Comparison of ENCODE assay signal across 8 mouse cellular contexts in genomic region chr11:78193113-78193512, GRCm38 (mm10). TPM values are rescaled to one million over a fixed set of nuclear protein-coding genes. Genes with fewer than 3 reads are reported as not detected.
DNase-seq lines count a peak whose midpoint lies in the region; ATAC-seq and TF ChIP-seq lines count a peak whose summit lies in the region.

Gene Proca1, plus strand, starts transcription at chr11:78193392.

- WGBS in forebrain, embryonic 12.5 days = 90% methylated on average over 1 of the region's 1 CpGs
- 81% methylated on average over 1 of the region's 1 CpGs for WGBS in forebrain, embryonic 16.5 days
- WGBS in midbrain, embryonic 10.5 days = 97% methylated on average over 1 of the region's 1 CpGs
- WGBS in midbrain, embryonic 11.5 days = 77% methylated on average over 1 of the region's 1 CpGs
- 71% methylated on average over 1 of the region's 1 CpGs for WGBS in hindbrain, postnatal 0 days
- 88% methylated on average over 1 of the region's 1 CpGs for WGBS in neural tube, embryonic 14.5 days

- peaks cover 23% of the 10 kb centered on the region for H3K4me1 ChIP-seq in forebrain, embryonic 12.5 days
- peaks cover 19% of the 10 kb centered on the region for H3K4me1 ChIP-seq in forebrain, embryonic 16.5 days (replicated peaks; ENCODE audit: control insufficient read depth, insufficient read depth, low read length)
- H3K4me1 ChIP-seq in midbrain, embryonic 10.5 days = peaks cover 42% of the 10 kb centered on the region
- H3K4me1 ChIP-seq in midbrain, embryonic 11.5 days (ENCODE audit: control insufficient read depth, insufficient read depth, low read length) = peaks cover 10% of the 10 kb centered on the region
- peaks cover 11% of the 10 kb centered on the region; the same call in 1 of the 2 replicates for H3K4me1 ChIP-seq in hindbrain, postnatal 0 days (ENCODE audit: insufficient read depth, low read length)
- H3K4me1 ChIP-seq in neural tube, embryonic 14.5 days (ENCODE audit: control insufficient read depth, insufficient read depth, low read length) = peaks cover 4% of the 10 kb centered on the region; the same call in 1 of the 2 replicates

- 0 out of 2 replicates have a peak, but pooled peaks cover 4% of the 10 kb centered on the region for H3K27me3 ChIP-seq in forebrain, embryonic 12.5 days
- H3K27me3 ChIP-seq in forebrain, embryonic 16.5 days (replicated peaks; ENCODE audit: control insufficient read depth, insufficient read depth, low read length) = no peaks in the 10 kb centered on the region
- no peaks in the 10 kb centered on the region; the same call in 1 of the 2 replicates for H3K27me3 ChIP-seq in midbrain, embryonic 10.5 days (ENCODE audit: low read depth, poor library complexity, severe bottlenecking)
- no peaks in the 10 kb centered on the region for H3K27me3 ChIP-seq in midbrain, embryonic 11.5 days (ENCODE audit: control insufficient read depth, insufficient read depth, low read length)
- no peaks in the 10 kb centered on the region for H3K27me3 ChIP-seq in hindbrain, postnatal 0 days (ENCODE audit: insufficient read depth, low read length)
- H3K27me3 ChIP-seq in neural tube, embryonic 14.5 days (ENCODE audit: control insufficient read depth, insufficient read depth, low read length) = no peaks in the 10 kb centered on the region

- H3K4me2 ChIP-seq in forebrain, embryonic 12.5 days = peak within 1 kb of the TSS; percentile 48
- no peak within 1 kb of the TSS for H3K4me2 ChIP-seq in forebrain, embryonic 16.5 days (ENCODE audit: low read length)
- no peak within 1 kb of the TSS for H3K4me2 ChIP-seq in midbrain, embryonic 11.5 days
- H3K4me2 ChIP-seq in hindbrain, postnatal 0 days (ENCODE audit: low read depth, low read length) = peak within 1 kb of the TSS; percentile 58
- H3K4me2 ChIP-seq in neural tube, embryonic 14.5 days (ENCODE audit: low read depth, low read length) = peak within 1 kb of the TSS; percentile 28; the same call in 1 of the 2 replicates

- no peak within 1 kb of the TSS for H3K27ac ChIP-seq in forebrain, embryonic 12.5 days
- no peak within 1 kb of the TSS for H3K27ac ChIP-seq in forebrain, embryonic 16.5 days (ENCODE audit: low read length)
- no peak within 1 kb of the TSS for H3K27ac ChIP-seq in midbrain, embryonic 10.5 days (replicated peaks)
- H3K27ac ChIP-seq in midbrain, embryonic 11.5 days (ENCODE audit: low read depth, low read length) = no peak within 1 kb of the TSS
- no peak within 1 kb of the TSS for H3K27ac ChIP-seq in hindbrain, postnatal 0 days
- no peak within 1 kb of the TSS for H3K27ac ChIP-seq in neural tube, embryonic 14.5 days (ENCODE audit: low read depth, low read length)

- DNase-seq in midbrain, embryonic 10.5 days (ENCODE audit: low spot score) = no peak
- no peak for DNase-seq in midbrain, embryonic 11.5 days (ENCODE audit: low spot score, missing footprints)
- no peak for DNase-seq in hindbrain, postnatal 0 days (ENCODE audit: low spot score)
- DNase-seq in frontal cortex, postnatal 10 days (ENCODE audit: low spot score in 2 of 2) = no peak
- no peak for DNase-seq in left cerebral cortex, postnatal 25 days (ENCODE audit: low spot score in 2 of 2)

- intact Hi-C loops in left cerebral cortex, postnatal 25 days (cut with DNase I) = no loop called here

- ATAC-seq in forebrain, embryonic 12.5 days (ENCODE audit: low FRiP score) = no peak
- ATAC-seq in forebrain, embryonic 16.5 days = no peak
- ATAC-seq in midbrain, embryonic 11.5 days (ENCODE audit: low FRiP score) = no peak
- no peak for ATAC-seq in hindbrain, postnatal 0 days
- no peak for ATAC-seq in neural tube, embryonic 14.5 days (ENCODE audit: low read depth)

- H3K9me3 ChIP-seq in forebrain, embryonic 12.5 days = no peaks in the 10 kb centered on the region
- H3K9me3 ChIP-seq in forebrain, embryonic 16.5 days (ENCODE audit: control insufficient read depth, low read length) = no peaks in the 10 kb centered on the region
- no peaks in the 10 kb centered on the region for H3K9me3 ChIP-seq in midbrain, embryonic 10.5 days (replicated peaks)
- no peaks in the 10 kb centered on the region for H3K9me3 ChIP-seq in midbrain, embryonic 11.5 days (ENCODE audit: control insufficient read depth, low read length)
- H3K9me3 ChIP-seq in hindbrain, postnatal 0 days (ENCODE audit: low read length) = no peaks in the 10 kb centered on the region
- no peaks in the 10 kb centered on the region for H3K9me3 ChIP-seq in neural tube, embryonic 14.5 days (ENCODE audit: control insufficient read depth, low read length)

- no peak for TF ChIP-seq CTCF in hindbrain, postnatal 0 days (IDR thresholded peaks at IDR 0.05; ENCODE audit: low read depth)

- H3K36me3 ChIP-seq in forebrain, embryonic 12.5 days (replicated peaks) = peaks cover 31% of the 10 kb centered on the region
- H3K36me3 ChIP-seq in forebrain, embryonic 16.5 days (ENCODE audit: control insufficient read depth, insufficient read depth) = peaks cover 14% of the 10 kb centered on the region; the same call in 1 of the 2 replicates
- H3K36me3 ChIP-seq in midbrain, embryonic 10.5 days = peaks cover 38% of the 10 kb centered on the region
- H3K36me3 ChIP-seq in midbrain, embryonic 11.5 days (ENCODE audit: control insufficient read depth, insufficient read depth, low read length) = peaks cover 9% of the 10 kb centered on the region
- H3K36me3 ChIP-seq in hindbrain, postnatal 0 days (ENCODE audit: insufficient read depth, low read length) = peaks cover 18% of the 10 kb centered on the region; the same call in 1 of the 2 replicates
- H3K36me3 ChIP-seq in neural tube, embryonic 14.5 days (ENCODE audit: control insufficient read depth, insufficient read depth, low read length) = peaks cover 12% of the 10 kb centered on the region; the same call in 1 of the 2 replicates

- H3K9ac ChIP-seq in forebrain, embryonic 12.5 days = no peak within 1 kb of the TSS
- H3K9ac ChIP-seq in forebrain, embryonic 16.5 days (replicated peaks; ENCODE audit: low read depth, low read length) = no peak within 1 kb of the TSS
- no peak within 1 kb of the TSS; the same call in 1 of the 2 replicates for H3K9ac ChIP-seq in midbrain, embryonic 11.5 days (ENCODE audit: low read length)
- no peak within 1 kb of the TSS for H3K9ac ChIP-seq in hindbrain, postnatal 0 days (replicated peaks; ENCODE audit: low read length)
- H3K9ac ChIP-seq in neural tube, embryonic 14.5 days (replicated peaks; ENCODE audit: low read depth, low read length) = no peak within 1 kb of the TSS

- no peak within 1 kb of the TSS for H3K4me3 ChIP-seq in forebrain, embryonic 12.5 days (replicated peaks)
- H3K4me3 ChIP-seq in forebrain, embryonic 16.5 days (replicated peaks; ENCODE audit: low read length) = no peak within 1 kb of the TSS
- H3K4me3 ChIP-seq in midbrain, embryonic 10.5 days = peak within 1 kb of the TSS; percentile 55
- no peak within 1 kb of the TSS for H3K4me3 ChIP-seq in midbrain, embryonic 11.5 days (ENCODE audit: low read depth, low read length)
- peak within 1 kb of the TSS; percentile 36 for H3K4me3 ChIP-seq in hindbrain, postnatal 0 days (ENCODE audit: low read length)
- no peak within 1 kb of the TSS for H3K4me3 ChIP-seq in neural tube, embryonic 14.5 days (ENCODE audit: low read depth, low read length)

RNA-seq across cellular contexts. Expression of gene Proca1, which starts in this region (rescaled TPM):
- 1.4 and 1.5 TPM in 2 replicates for polyA plus RNA-seq in forebrain, embryonic 12.5 days (2016; fragmentation: Nextera tagmentation; extraction: Ambion mirVana)
- polyA plus RNA-seq in forebrain, embryonic 16.5 days (2015; fragmentation: Nextera tagmentation; extraction: Ambion mirVana) = 0.94 and 3.0 TPM in 2 replicates
- 0.96 and 1.6 TPM in 2 replicates for polyA plus RNA-seq in midbrain, embryonic 10.5 days (2016; fragmentation: Nextera tagmentation; extraction: Ambion mirVana)
- polyA plus RNA-seq in midbrain, embryonic 11.5 days (2014; fragmentation: Nextera tagmentation; extraction: Ambion mirVana) = 0.99 and 1.0 TPM in 2 replicates
- 1.9 and 4.9 TPM in 2 replicates for total RNA-seq in hindbrain, postnatal 0 days (2014; rRNA removed)
- 5.6 and 5.8 TPM in 2 replicates for polyA plus RNA-seq in hindbrain, postnatal 0 days (2015; fragmentation: Nextera tagmentation; extraction: Ambion mirVana)
- 2.8 and 3.5 TPM in 2 replicates for polyA plus RNA-seq in neural tube, embryonic 14.5 days (2014; fragmentation: Nextera tagmentation; extraction: Ambion mirVana)
- total RNA-seq in left cerebral cortex, postnatal 25 days (2021) = 1 to 10 TPM; 6.2 to 6.4 TPM

Comparison
In these comparisons a context has a peak if more than half of its experiments do, and no peak if none do; other contexts are left out.
1. H3K4me2 ChIP-seq: peak in forebrain, embryonic 12.5 days (single experiment), hindbrain, postnatal 0 days (single experiment) and neural tube, embryonic 14.5 days (single experiment); none in forebrain, embryonic 16.5 days (single experiment) and midbrain, embryonic 11.5 days (single experiment).
2. H3K4me3 ChIP-seq: peak in midbrain, embryonic 10.5 days (single experiment) and hindbrain, postnatal 0 days (single experiment); none in forebrain, embryonic 12.5 days (single experiment), forebrain, embryonic 16.5 days (single experiment), midbrain, embryonic 11.5 days (single experiment) and neural tube, embryonic 14.5 days (single experiment).